Mouse (Mus musculus) heart, postnatal 0 days (tissue): ENCODE data around the gene 3110082I17Rik. TPM values are rescaled to one million over a fixed set of nuclear protein-coding genes. Genes with fewer than 3 reads are reported as not detected.
A peak's percentile ranks its signal among the peaks of the same experiment; 100 is the strongest.

Experiments
- ATAC-seq: fragments of 200-750 bp; cut with Nextera tagmentation; 2 replicates; pipeline ENCODE4 v1.8.0; 2017; ENCODE audit warnings: low read depth, moderate number of reproducible peaks, moderate library complexity; ENCODE audit not compliant: insufficient read depth
- DNase-seq: peaks from one replicate; pipeline ENCODE4 v3.0.0-alpha.2; 2016; ENCODE audit warnings: low spot score
- H3K27ac ChIP-seq: fragments of 300-500 bp; sonication (generic); 2 replicates; pipeline ENCODE4 v1.5.1; 2014; ENCODE audit warnings: low read depth, mild to moderate bottlenecking
- H3K27me3 ChIP-seq: fragments of 300-500 bp; sonication (generic); 2 replicates; pipeline ENCODE4 v1.6.1; 2014; ENCODE audit warnings: low read length, mixed read lengths; ENCODE audit not compliant: control insufficient read depth, insufficient read depth
- H3K36me3 ChIP-seq: fragments of 300-500 bp; sonication (generic); replicated peaks from 2 replicates; pipeline ENCODE4 v1.6.1; 2014; ENCODE audit warnings: low read length, mixed read lengths; ENCODE audit not compliant: control insufficient read depth, insufficient read depth
- H3K4me1 ChIP-seq: fragments of 300-500 bp; sonication (generic); 2 replicates; pipeline ENCODE4 v1.6.1; 2014; ENCODE audit warnings: antibody characterized with exemption; ENCODE audit not compliant: control insufficient read depth, insufficient read depth
- H3K4me2 ChIP-seq: fragments of 300-500 bp; sonication (generic); 2 replicates; pipeline ENCODE4 v1.6.1; 2014; ENCODE audit warnings: low read depth, mild to moderate bottlenecking, low read length, moderate library complexity
- H3K4me3 ChIP-seq: fragments of 300-500 bp; sonication (generic); 2 replicates; pipeline ENCODE4 v1.5.1; 2014; ENCODE audit warnings: low read depth, low read length
- H3K9ac ChIP-seq: fragments of 300-500 bp; sonication (generic); replicated peaks from 2 replicates; pipeline ENCODE4 v1.6.1; 2014; ENCODE audit warnings: low read depth, low read length, mixed read lengths
- H3K9me3 ChIP-seq: fragments of 300-500 bp; sonication (generic); replicated peaks from 2 replicates; pipeline ENCODE4 v1.6.1; 2016; ENCODE audit warnings: low read length; ENCODE audit not compliant: control insufficient read depth
- CTCF ChIP-seq: IDR thresholded peaks from 2 replicates; pipeline ENCODE4 v1.5.1; 2016; ENCODE audit warnings: antibody characterized with exemption, control low read depth, low read depth
- EP300 ChIP-seq: IDR thresholded peaks from 2 replicates; pipeline ENCODE4 v1.6.1; 2016; ENCODE audit warnings: antibody characterized with exemption, low read depth
- WGBS: fragments of 180-500 bp; shearing (Covaris S2); extraction: QIAGEN DNeasy Blood & Tissue Kit; methylation state at CpG from one replicate; pipeline ENCODE4 v1.1.7; 2014; 5-methylcytosine and 5-hydroxymethylcytosine counted together
- polyA plus RNA-seq: library from polyadenylated mRNA; unstranded; fragments of >200 nt; fragmentation: Nextera tagmentation; extraction: Ambion mirVana; gene quantifications from 2 replicates; pipeline ENCODE4 v1.2.1, GENCODE M21; 2015
- total RNA-seq: library from RNA; depleted of rRNA; stranded (reverse); fragments of >200 nt; gene quantifications from 2 replicates; pipeline ENCODE4 v1.2.3, GENCODE M21; 2014; ENCODE audit warnings: low replicate concordance

3110082I17Rik gene
- total and polyA plus RNA-seq, 2 experiments from 2014 or later, result 5.9 to 10.6 TPM

DNA sequence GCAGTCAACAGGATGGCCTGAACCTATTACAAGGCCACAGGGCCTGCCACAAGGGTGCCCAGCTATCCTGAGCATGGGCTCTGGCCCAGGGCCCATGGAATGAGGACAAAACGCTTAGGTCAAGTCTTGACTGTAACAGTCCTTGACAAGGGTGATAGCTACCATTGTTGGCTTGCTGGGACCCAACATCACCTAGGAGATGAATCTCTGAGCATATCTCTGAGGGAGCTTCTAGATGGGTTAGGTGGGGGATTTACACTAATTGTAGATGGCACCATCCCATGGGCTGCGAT lies 18.7 kb downstream of the 3110082I17Rik start:
- ATAC-seq (no peak), DNase-seq (no peak)
- TF ChIP-seq CTCF (no peak), EP300 (no peak)
- Histone ChIP-seq H3K4me1 (peaks cover 7% of the 10 kb centered on the region; the same call in 1 of the 2 replicates), H3K9me3 (no peaks in the 10 kb centered on the region), H3K27me3 (no peaks in the 10 kb centered on the region), H3K27ac (no peak overlapping the region), H3K4me3 (no peak overlapping the region), H3K4me2 (no peak overlapping the region), H3K9ac (no peak overlapping the region), H3K36me3 (no peaks in the 10 kb centered on the region)
- 78% methylated on average over 2 of the region's 2 CpGs for WGBS

DNA sequence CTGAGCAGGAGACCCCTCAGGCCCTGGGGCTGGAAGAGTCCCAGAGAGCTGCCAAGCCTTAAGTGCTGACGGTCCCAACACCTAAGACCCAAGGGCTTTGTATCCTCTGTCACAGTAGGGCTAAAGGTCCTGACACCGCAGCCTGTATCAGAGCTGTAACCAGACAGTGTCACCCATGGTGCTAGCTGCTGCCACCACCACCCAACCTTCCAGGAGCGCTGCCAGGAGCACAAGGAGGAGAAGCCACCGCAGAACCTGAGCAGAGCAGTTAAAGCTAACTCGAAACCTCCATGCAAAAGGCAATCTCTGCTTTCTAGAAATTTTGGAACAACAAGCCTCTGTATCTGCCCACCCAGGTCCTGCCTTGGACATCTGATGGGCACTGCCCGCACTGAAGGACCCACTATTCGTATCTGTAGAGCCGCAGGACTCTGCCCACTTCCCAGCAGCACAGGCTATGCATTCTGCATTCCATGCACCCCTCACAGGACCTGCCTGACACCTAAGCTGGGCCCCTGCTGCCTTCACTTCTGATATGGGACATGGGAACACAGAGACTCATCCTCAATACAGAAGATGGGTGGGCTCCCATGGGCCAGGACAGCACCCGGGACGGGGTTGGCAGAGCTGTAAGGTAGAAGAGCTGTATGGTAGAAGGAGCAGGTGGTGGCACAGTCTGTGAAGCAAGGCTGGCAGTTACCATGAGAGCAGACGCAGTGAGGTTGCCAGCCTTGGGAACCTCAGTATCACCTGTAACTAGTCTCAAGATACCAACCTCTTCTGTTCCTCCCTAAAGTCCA lies 19.2 kb downstream of the 3110082I17Rik start:
- Histone ChIP-seq H3K9ac (no peak overlapping the region), H3K4me2 (no peak overlapping the region), H3K4me1 (peaks cover 7% of the 10 kb centered on the region; the same call in 1 of the 2 replicates), H3K9me3 (no peaks in the 10 kb centered on the region), H3K27ac (no peak overlapping the region), H3K4me3 (no peak overlapping the region), H3K27me3 (no peaks in the 10 kb centered on the region), H3K36me3 (no peaks in the 10 kb centered on the region)
- ATAC-seq (no peak; the same call in 1 of the 2 replicates), DNase-seq (no peak)
- TF ChIP-seq CTCF, result no peak
- no peak for TF ChIP-seq EP300
- 83% methylated on average over 11 of the region's 11 CpGs for WGBS

DNA sequence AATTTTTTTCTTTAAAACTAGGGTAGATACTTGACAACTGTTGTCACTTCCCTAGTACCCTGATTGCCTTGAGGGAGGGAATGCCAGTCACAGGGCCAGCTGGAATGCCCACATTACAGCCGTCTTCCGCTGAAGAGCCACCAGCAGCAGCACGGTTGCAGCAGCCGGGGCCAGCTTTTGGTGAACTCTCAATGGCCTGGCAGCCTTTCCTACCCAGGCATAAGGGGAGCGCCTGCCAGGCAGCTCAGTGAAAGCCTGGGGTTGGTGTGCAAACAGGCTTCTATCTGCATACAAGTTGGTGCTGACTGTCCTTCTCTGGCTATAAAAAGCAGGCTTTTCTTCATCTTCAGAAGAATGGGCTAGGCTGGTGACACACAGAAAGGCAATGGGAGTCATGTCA lies 19.9 kb downstream of the 3110082I17Rik start:
- H3K9me3 ChIP-seq, result no peaks in the 10 kb centered on the region
- WGBS, result 40% methylated on average over 5 of the region's 5 CpGs
- ATAC-seq, result 0 out of 2 replicates have a peak, but pooled peaks have one; percentile 24
- H3K4me1 ChIP-seq, result peaks cover 7% of the 10 kb centered on the region; the same call in 1 of the 2 replicates
- no peak for DNase-seq
- no peak overlapping the region for H3K27ac ChIP-seq
- no peak overlapping the region for H3K9ac ChIP-seq
- H3K4me3 ChIP-seq, result no peak overlapping the region
- no peaks in the 10 kb centered on the region for H3K27me3 ChIP-seq
- no peak overlapping the region for H3K4me2 ChIP-seq
- no peak for TF ChIP-seq EP300
- no peak for TF ChIP-seq CTCF
- no peaks in the 10 kb centered on the region for H3K36me3 ChIP-seq

DNA sequence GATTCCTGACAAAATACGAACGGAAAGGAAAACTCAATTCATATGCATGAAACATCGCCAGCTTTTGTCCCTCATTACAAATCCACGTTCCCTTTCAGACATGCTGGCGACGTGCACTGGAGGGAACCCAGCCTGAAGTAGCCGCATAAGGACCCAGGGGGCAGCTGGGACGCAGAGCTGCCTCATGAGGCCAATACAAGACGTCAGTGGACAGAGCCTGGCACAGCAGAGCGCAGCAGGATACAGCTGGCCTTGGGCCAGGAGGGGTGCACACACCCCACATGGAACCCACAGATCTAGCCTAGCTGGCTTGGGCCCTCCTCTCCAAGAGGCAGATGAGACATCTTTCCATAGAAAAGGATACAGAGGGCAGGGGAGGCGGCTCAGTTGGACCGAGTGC lies 21.9 kb downstream of the 3110082I17Rik start:
- Histone ChIP-seq H3K36me3 (no peaks in the 10 kb centered on the region), H3K27me3 (no peaks in the 10 kb centered on the region), H3K4me2 (no peak overlapping the region), H3K27ac (no peak overlapping the region), H3K9ac (no peak overlapping the region), H3K4me3 (no peak overlapping the region), H3K4me1 (peaks cover 7% of the 10 kb centered on the region; the same call in 1 of the 2 replicates), H3K9me3 (no peaks in the 10 kb centered on the region)
- TF ChIP-seq CTCF (no peak), EP300 (no peak)
- DNase-seq, result no peak
- 81% methylated on average over 12 of the region's 12 CpGs for WGBS
- no peak for ATAC-seq

DNA sequence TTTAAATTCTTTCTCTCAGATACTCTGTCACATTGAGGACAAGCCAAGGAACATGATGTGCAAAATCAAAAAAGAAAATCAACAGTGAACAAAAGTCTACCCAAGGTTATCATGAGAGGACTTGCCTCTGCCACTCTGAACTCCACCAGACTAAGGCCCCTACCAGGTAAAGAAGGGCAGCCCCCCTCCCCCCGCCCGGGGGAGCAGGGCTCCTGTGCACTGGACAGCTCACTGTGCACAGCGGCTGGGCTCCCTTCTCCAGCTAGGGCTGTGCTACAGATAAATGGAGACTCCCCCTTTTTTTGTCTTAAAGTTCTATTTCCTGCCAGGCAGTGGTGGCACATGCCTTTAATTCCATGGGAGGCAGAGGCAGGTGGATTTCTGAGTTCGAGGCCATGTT lies 22.6 kb downstream of the 3110082I17Rik start:
- TF ChIP-seq CTCF (no peak), EP300 (no peak)

DNA sequence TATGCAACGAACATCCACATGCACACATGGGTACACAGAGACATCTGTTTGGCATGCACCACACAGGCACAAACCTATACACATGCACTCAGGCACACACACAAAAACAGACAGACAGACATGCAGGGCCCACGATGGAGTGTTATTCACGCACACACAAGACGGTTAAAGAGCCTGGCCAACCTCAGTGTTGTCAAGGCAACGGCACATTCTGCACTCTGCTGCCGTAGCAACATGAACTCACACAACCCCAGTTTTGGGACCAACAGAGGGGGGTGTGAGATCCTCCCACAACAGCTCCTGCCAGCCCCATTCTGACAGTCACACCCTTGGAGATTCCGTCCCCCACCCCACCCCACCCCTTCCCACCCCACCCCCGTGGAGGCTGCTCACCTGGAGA lies 25.4 kb downstream of the 3110082I17Rik start:
- H3K27me3 ChIP-seq, result no peaks in the 10 kb centered on the region
- no peak overlapping the region for H3K27ac ChIP-seq
- H3K9ac ChIP-seq, result no peak overlapping the region
- H3K4me3 ChIP-seq, result no peak overlapping the region
- WGBS, result 69% methylated on average over 8 of the region's 8 CpGs
- ATAC-seq (no peak), DNase-seq (no peak)
- H3K4me1 ChIP-seq, result 0 out of 2 replicates have a peak, but pooled peaks cover under 1% of the 10 kb centered on the region
- TF ChIP-seq EP300, result no peak
- TF ChIP-seq CTCF, result no peak
- H3K4me2 ChIP-seq, result no peak overlapping the region
- no peaks in the 10 kb centered on the region for H3K9me3 ChIP-seq
- H3K36me3 ChIP-seq, result no peaks in the 10 kb centered on the region

More for the DNA sequence above, 22.6 kb downstream of the 3110082I17Rik start:
- Histone ChIP-seq H3K36me3 (no peaks in the 10 kb centered on the region), H3K9ac (no peak overlapping the region), H3K4me1 (peaks cover 7% of the 10 kb centered on the region; the same call in 1 of the 2 replicates), H3K9me3 (no peaks in the 10 kb centered on the region), H3K4me3 (no peak overlapping the region), H3K4me2 (no peak overlapping the region), H3K27ac (no peak overlapping the region), H3K27me3 (no peaks in the 10 kb centered on the region)
- ATAC-seq, result no peak
- 83% methylated on average over 4 of the region's 4 CpGs for WGBS
- DNase-seq, result no peak
